Mouse (Mus musculus): Measurements from ENCODE around the gene Fbxl15. TPM values are rescaled to one million over a fixed set of nuclear protein-coding genes. Genes with fewer than 3 reads are reported as not detected.

Fbxl15 gene
- total RNA-seq, 2 experiments from 2014 or later, result 30.7 to 31.5 TPM

Small RNA genes within 50 kb of the gene (microRNA-seq; reads per million reads assigned to microRNA genes)
- gene Mir146b, result 2.0 to 2.3 reads per million in 2 experiments

Other genes with a start within 250 kb of the Fbxl15 start
- gene Elovl3, start 196.3 kb upstream of the Fbxl15 start, total RNA-seq (2021), result not detected
- not detected for gene Pitx3, start 179.9 kb upstream of the Fbxl15 start, total RNA-seq (2021)
- gene Gbf1, start 175.7 kb upstream of the Fbxl15 start, total RNA-seq (2021), result 10 to 100 TPM; 82.1 to 84.8 TPM
- 1 to 10 TPM; 2.2 to 2.3 TPM for gene Nfkb2, start 23.9 kb upstream of the Fbxl15 start, total RNA-seq (2021)
- 100 to 1,000 TPM; 799 to 877 TPM for gene Psd, start 1.0 kb upstream of the Fbxl15 start, total RNA-seq (2021)
- gene Cuedc2, start 10.5 kb downstream of the Fbxl15 start, total RNA-seq (2021), result 100 to 1,000 TPM; 179 to 182 TPM
- gene Mfsd13a, start 12.9 kb downstream of the Fbxl15 start, total RNA-seq (2021), result 10 to 100 TPM; 28.2 to 29.0 TPM
- gene 2310034G01Rik, start 22.1 kb downstream of the Fbxl15 start, total RNA-seq (2021), result 1 to 10 TPM in 1 of 2 experiments, under 1 TPM in 1; 0.77 to 1.2 TPM
- 100 to 1,000 TPM; 192 to 196 TPM for gene Actr1a, start 67.6 kb downstream of the Fbxl15 start, total RNA-seq (2021)
- gene Sufu, start 68.7 kb downstream of the Fbxl15 start, total RNA-seq (2021), result 10 to 100 TPM; 20.0 to 20.1 TPM
- gene Trim8, start 173.5 kb downstream of the Fbxl15 start, total RNA-seq (2021), result 100 to 1,000 TPM; 110 to 112 TPM
- 100 to 1,000 TPM; 127 to 132 TPM for gene Arl3, start 245.0 kb downstream of the Fbxl15 start, total RNA-seq (2021)
- gene Sfxn2, start 245.2 kb downstream of the Fbxl15 start, total RNA-seq (2021), result 1 to 10 TPM; 5.2 to 7.6 TPM

Measured in layer of hippocampus, adult 18-20 months (tissue).